Mouse (Mus musculus) embryonic facial prominence, embryonic 14.5 days (tissue): ENCODE measurements at regions not wholly inside any gene's neighbourhood (a gene's known extent, or its start where the extent isn't known, plus 50 kb on each side); places are given as distances from the start of the nearest gene placed in this dataset.
"Not testable (repeated sequence)": the region's sequence is repeated elsewhere in the genome, so short reads cannot be mapped to it uniquely, and the experiment has no call there.

Experiments
- ATAC-seq: fragments of 200-750 bp; cut with Nextera tagmentation; 2 replicates; pipeline ENCODE4 v1.8.0; 2017; ENCODE audit warnings: low read depth, moderate number of reproducible peaks, moderate TSS enrichment
- DNase-seq: peaks from one replicate; pipeline ENCODE4 v3.0.0-alpha.2; 2015; ENCODE audit warnings: low spot score
- H3K27ac ChIP-seq: fragments of 300-500 bp; sonication (generic); replicated peaks from 2 replicates; pipeline ENCODE4 v1.5.1; 2014; ENCODE audit warnings: low read depth, mild to moderate bottlenecking, low read length, moderate library complexity
- H3K27me3 ChIP-seq: fragments of 300-500 bp; sonication (generic); replicated peaks from 2 replicates; pipeline ENCODE4 v1.6.1; 2014; ENCODE audit warnings: low read length; ENCODE audit not compliant: control insufficient read depth, insufficient read depth
- H3K36me3 ChIP-seq: fragments of 300-500 bp; sonication (generic); 2 replicates; pipeline ENCODE4 v1.6.1; 2014; ENCODE audit warnings: low read length, mixed read lengths; ENCODE audit not compliant: control insufficient read depth, insufficient read depth
- H3K4me1 ChIP-seq: fragments of 300-500 bp; sonication (generic); 2 replicates; pipeline ENCODE4 v1.6.1; 2014; ENCODE audit warnings: antibody characterized with exemption, low read length; ENCODE audit not compliant: control insufficient read depth, insufficient read depth
- H3K4me2 ChIP-seq: fragments of 300-500 bp; sonication (generic); 2 replicates; pipeline ENCODE4 v1.6.1; 2014; ENCODE audit warnings: low read depth, mild to moderate bottlenecking, low read length, moderate library complexity, mixed read lengths
- H3K4me3 ChIP-seq: fragments of 300-500 bp; sonication (generic); 2 replicates; pipeline ENCODE4 v1.5.1; 2014; ENCODE audit warnings: low read depth, mild to moderate bottlenecking, low read length
- H3K9ac ChIP-seq: fragments of 300-500 bp; sonication (generic); 2 replicates; pipeline ENCODE4 v1.6.1; 2014; ENCODE audit warnings: low read depth, mild to moderate bottlenecking, low read length, moderate library complexity, mixed read lengths
- H3K9me3 ChIP-seq: fragments of 300-500 bp; sonication (generic); 2 replicates; pipeline ENCODE4 v1.6.1; 2016; ENCODE audit warnings: low read length; ENCODE audit not compliant: control insufficient read depth
- WGBS: fragments of 180-500 bp; shearing (Covaris S2); extraction: QIAGEN DNeasy Blood & Tissue Kit; methylation state at CpG from one replicate; pipeline ENCODE4 v1.1.7; 2014; 5-methylcytosine and 5-hydroxymethylcytosine counted together

GRCm38 (mm10) chr9:41890273-41891141 lies 233.6 kb downstream of the Sorl1 start:
- H3K27ac ChIP-seq: peak overlapping the region; percentile 99
- H3K36me3 ChIP-seq: no peaks in the 10 kb centered on the region
- peak overlapping the region; percentile 68 for H3K9ac ChIP-seq
- no peaks in the 10 kb centered on the region for H3K27me3 ChIP-seq
- 4% methylated on average over 34 of the region's 42 CpGs for WGBS
- peak overlapping the region; percentile 33 for H3K4me3 ChIP-seq
- peak; percentile 95 for DNase-seq
- peak overlapping the region; percentile 73 for H3K4me2 ChIP-seq
- peaks cover 30% of the 10 kb centered on the region for H3K4me1 ChIP-seq
- no peaks in the 10 kb centered on the region for H3K9me3 ChIP-seq
- ATAC-seq: peak; percentile 93

- Histone ChIP-seq H3K9me3 (no peaks in the 10 kb centered on the region), H3K4me3 (peak overlapping the region; percentile 33), H3K27me3 (no peaks in the 10 kb centered on the region), H3K36me3 (no peaks in the 10 kb centered on the region), H3K4me2 (peak overlapping the region; percentile 73), H3K4me1 (peaks cover 30% of the 10 kb centered on the region), H3K9ac (peak overlapping the region; percentile 68), H3K27ac (peak overlapping the region; percentile 99)
- WGBS: 34% methylated on average over 12 of the region's 12 CpGs
- ATAC-seq (peak; percentile 71), DNase-seq (peak; percentile 90)
Measured at GRCm38 (mm10) chr9:41889568-41890272, 234.4 kb downstream of the Sorl1 start.

GRCm38 (mm10) chr9:41888616-41889150 lies 235.4 kb downstream of the Sorl1 start:
- Histone ChIP-seq H3K9ac (no peak overlapping the region), H3K36me3 (no peaks in the 10 kb centered on the region), H3K27me3 (no peaks in the 10 kb centered on the region), H3K27ac (peak overlapping the region; percentile 99; the same call in 1 of the 2 replicates), H3K4me1 (peaks cover 30% of the 10 kb centered on the region), H3K4me2 (no peak overlapping the region), H3K9me3 (no peaks in the 10 kb centered on the region), H3K4me3 (no peak overlapping the region)
- WGBS: 72% methylated on average over 3 of the region's 3 CpGs
- ATAC-seq (no peak), DNase-seq (peak; percentile 37)

- H3K27ac ChIP-seq, ATAC-seq, H3K36me3 ChIP-seq, H3K4me3 ChIP-seq, H3K9ac ChIP-seq, H3K9me3 ChIP-seq, H3K4me2 ChIP-seq, DNase-seq, H3K27me3 ChIP-seq: not testable (repeated sequence)
- peaks cover 24% of the 10 kb centered on the region for H3K4me1 ChIP-seq
- 92% methylated on average over 13 of the region's 13 CpGs for WGBS
Measured at GRCm38 (mm10) chr9:41886456-41886855, 237.6 kb downstream of the Sorl1 start.

- Histone ChIP-seq H3K4me3 (no peak overlapping the region), H3K27me3 (no peaks in the 10 kb centered on the region), H3K4me1 (peaks cover 27% of the 10 kb centered on the region), H3K36me3 (no peaks in the 10 kb centered on the region), H3K9me3 (no peaks in the 10 kb centered on the region), H3K27ac (no peak overlapping the region), H3K4me2 (no peak overlapping the region), H3K9ac (no peak overlapping the region)
- ATAC-seq (no peak), DNase-seq (no peak)
- 81% methylated on average over 3 of the region's 3 CpGs for WGBS
Measured at GRCm38 (mm10) chr9:41880457-41880856, 243.6 kb downstream of the Sorl1 start.

- H3K4me1 ChIP-seq: peaks cover 27% of the 10 kb centered on the region
- ATAC-seq: no peak
- H3K9me3 ChIP-seq: no peaks in the 10 kb centered on the region
- H3K9ac ChIP-seq: no peak overlapping the region
- 72% methylated on average over 1 of the region's 1 CpGs for WGBS
- no peaks in the 10 kb centered on the region for H3K27me3 ChIP-seq
- DNase-seq: no peak
- H3K27ac ChIP-seq: peak overlapping the region; percentile 97
- H3K4me2 ChIP-seq: no peak overlapping the region
- no peaks in the 10 kb centered on the region for H3K36me3 ChIP-seq
- H3K4me3 ChIP-seq: no peak overlapping the region
Measured at GRCm38 (mm10) chr9:41879080-41879479, 245.0 kb downstream of the Sorl1 start.

GRCm38 (mm10) chr9:41861136-41861535 lies 263.0 kb downstream of the Sorl1 start:
- H3K36me3 ChIP-seq: no peaks in the 10 kb centered on the region
- H3K4me3 ChIP-seq: no peak overlapping the region
- ATAC-seq (peak; percentile 42), DNase-seq (no peak)
- peak overlapping the region; percentile 38 for H3K4me2 ChIP-seq
- WGBS: 32% methylated on average over 5 of the region's 5 CpGs
- H3K4me1 ChIP-seq: peaks cover 45% of the 10 kb centered on the region
- H3K9ac ChIP-seq: no peak overlapping the region
- no peaks in the 10 kb centered on the region for H3K27me3 ChIP-seq
- H3K27ac ChIP-seq: peak overlapping the region; percentile 89
- H3K9me3 ChIP-seq: no peaks in the 10 kb centered on the region

GRCm38 (mm10) chr9:41860681-41861080 lies 263.4 kb downstream of the Sorl1 start:
- H3K4me2 ChIP-seq: peak overlapping the region; percentile 38
- no peak overlapping the region for H3K4me3 ChIP-seq
- no peaks in the 10 kb centered on the region for H3K9me3 ChIP-seq
- no peaks in the 10 kb centered on the region for H3K27me3 ChIP-seq
- H3K27ac ChIP-seq: peak overlapping the region; percentile 89
- H3K4me1 ChIP-seq: peaks cover 45% of the 10 kb centered on the region
- DNase-seq (peak; percentile 99), ATAC-seq (peak; percentile 94)
- no peak overlapping the region for H3K9ac ChIP-seq
- 3% methylated on average over 4 of the region's 4 CpGs for WGBS
- H3K36me3 ChIP-seq: no peaks in the 10 kb centered on the region
